13 mouse cellular contexts compared by ENCODE assay signal in the genomic region with DNA sequence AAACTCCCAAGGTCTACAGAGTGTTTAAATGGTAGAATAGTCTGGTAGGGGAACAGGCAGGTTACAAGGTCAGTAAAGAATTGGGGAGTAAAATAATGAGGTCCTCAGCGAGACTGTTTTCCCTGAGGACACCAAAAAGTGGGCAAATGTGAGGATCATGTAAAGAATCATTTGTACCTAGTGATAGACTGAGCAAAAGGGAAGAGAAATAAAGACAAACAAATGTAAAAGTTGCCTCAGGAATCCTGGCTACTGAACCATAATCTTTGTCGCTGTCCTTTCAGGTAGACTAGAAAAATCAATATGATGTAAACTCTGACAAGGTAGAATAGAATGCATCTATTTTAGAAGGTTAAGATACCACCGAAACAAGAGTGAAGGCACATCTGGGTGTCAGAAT. TPM values are rescaled to one million over a fixed set of nuclear protein-coding genes. Genes with fewer than 3 reads are reported as not detected.
"Had no signal": no experiment of that assay in that cellular context is flagged by ENCODE, and none has a peak within 500 bp of the region (broad histone marks: within the 10 kb centered on the region; RNA-seq: fewer than 3 reads in every experiment).

No protein-coding gene starts in this region.

- DNase-seq: retina, postnatal 1 day; right cerebral cortex, adult 18-20 months; right cerebral cortex, postnatal 14 days; right cerebral cortex, postnatal 25 days; right cerebral cortex, postnatal 4 days; spleen, adult 18-20 months; thymus, adult 18-20 months; thymus, adult 2 months; thymus, postnatal 14 days; thymus, postnatal 25 days; thymus, postnatal 36 days; thymus, postnatal 4 days had no signal

RNA-seq across cellular contexts. Expression of a gene that starts 36.0 kb away (rescaled TPM):
- total RNA-seq: neutrophil, adult 5-6 weeks had no signal
